Mouse (Mus musculus): ENCODE data around the gene Pak1ip1. TPM values are rescaled to one million over a fixed set of nuclear protein-coding genes. Genes with fewer than 3 reads are reported as not detected.

The Pak1ip1 gene
- polyA plus RNA-seq (2014; fragmentation: Nextera tagmentation; extraction: Ambion mirVana), result 62.8 and 70.1 TPM in 2 replicates

DNA sequence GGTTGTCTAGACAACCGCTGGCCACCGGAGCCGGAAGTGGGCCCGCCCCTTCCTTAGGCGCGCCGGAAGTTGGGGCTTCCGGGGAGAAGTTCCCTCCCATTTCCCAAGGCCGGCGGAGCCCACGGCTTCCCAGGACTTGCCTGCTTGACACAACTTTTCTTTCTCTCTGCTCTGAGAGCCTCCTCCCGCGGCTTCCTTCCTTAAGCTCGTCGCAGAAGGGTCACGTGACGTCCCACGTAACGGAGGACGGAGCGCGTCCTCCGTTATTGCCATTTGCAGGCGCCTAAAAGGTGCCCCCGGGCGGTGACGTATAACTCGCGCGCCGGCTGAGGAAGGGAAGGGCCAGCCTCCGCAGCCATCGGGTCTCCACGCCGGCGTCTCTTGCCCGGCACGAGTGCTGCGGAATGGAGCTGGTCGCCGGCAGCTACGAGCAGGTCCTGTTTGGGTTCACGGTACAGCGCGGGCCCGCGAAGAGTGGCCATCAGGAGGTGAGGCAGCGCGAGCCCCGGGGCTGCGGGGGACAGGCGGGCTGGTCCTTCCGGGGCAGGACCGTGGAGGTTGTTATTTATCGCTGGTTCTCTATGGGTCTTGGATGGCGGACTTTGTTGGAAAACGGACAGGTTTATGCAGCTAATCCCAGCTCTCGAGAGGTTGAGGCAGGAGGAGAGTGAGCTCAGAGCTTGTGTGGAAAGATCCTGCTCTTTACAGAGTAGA lies at the start of gene Pak1ip1:
Pak1ip1 (plus strand) TSS at position 98 of the 714 bp plus-strand sequence.
- Histone ChIP-seq H3K9me3 (replicated peaks; ENCODE audit: control insufficient read depth, low read length) (no peaks in the 10 kb centered on the region), H3K4me3 (ENCODE audit: low read depth, low read length) (peak within 1 kb of the TSS; percentile 99), H3K4me2 (peak within 1 kb of the TSS; percentile 95), H3K4me1 (ENCODE audit: control insufficient read depth, insufficient read depth, low read length) (peaks cover 12% of the 10 kb centered on the region), H3K27ac (ENCODE audit: low read depth, low read length) (peak within 1 kb of the TSS; percentile 99), H3K27me3 (ENCODE audit: control insufficient read depth, insufficient read depth, low read length) (no peaks in the 10 kb centered on the region), H3K36me3 (ENCODE audit: control insufficient read depth, insufficient read depth, low read length) (peaks cover 2% of the 10 kb centered on the region; the same call in 1 of the 2 replicates), H3K9ac (ENCODE audit: low read depth, low read length) (peak within 1 kb of the TSS; percentile 89)
- peak; percentile 90 for ATAC-seq (replicated peaks; ENCODE audit: insufficient number of reproducible peaks, low FRiP score, low TSS enrichment)
- WGBS (ENCODE audit: insufficient replicate concordance), result under 1% methylated on average over 58 of the region's 58 CpGs

- H3K9ac ChIP-seq (ENCODE audit: low read depth, low read length), result no peak overlapping the region
- H3K36me3 ChIP-seq (ENCODE audit: control insufficient read depth, insufficient read depth, low read length), result no peaks in the 10 kb centered on the region
- peaks cover 9% of the 10 kb centered on the region for H3K4me1 ChIP-seq (ENCODE audit: control insufficient read depth, insufficient read depth, low read length)
- 67% methylated on average over 10 of the region's 10 CpGs for WGBS (ENCODE audit: insufficient replicate concordance)
- no peaks in the 10 kb centered on the region for H3K27me3 ChIP-seq (ENCODE audit: control insufficient read depth, insufficient read depth, low read length)
- no peak for ATAC-seq (replicated peaks; ENCODE audit: insufficient number of reproducible peaks, low FRiP score, low TSS enrichment)
- no peak overlapping the region for H3K27ac ChIP-seq (ENCODE audit: low read depth, low read length)
- no peaks in the 10 kb centered on the region for H3K9me3 ChIP-seq (replicated peaks; ENCODE audit: control insufficient read depth, low read length)
- no peak overlapping the region for H3K4me3 ChIP-seq (ENCODE audit: low read depth, low read length)
- no peak overlapping the region for H3K4me2 ChIP-seq
Measured at GRCm38 (mm10) chr13:40951386-40951976, 49.3 kb upstream of the Pak1ip1 start.

GRCm38 (mm10) chr13:40953231-40953630 lies 47.6 kb upstream of the Pak1ip1 start:
- Histone ChIP-seq H3K27ac (ENCODE audit: low read depth, low read length) (no peak overlapping the region), H3K36me3 (ENCODE audit: control insufficient read depth, insufficient read depth, low read length) (no peaks in the 10 kb centered on the region), H3K4me1 (ENCODE audit: control insufficient read depth, insufficient read depth, low read length) (no peaks in the 10 kb centered on the region; the same call in 1 of the 2 replicates), H3K4me2 (no peak overlapping the region), H3K9ac (ENCODE audit: low read depth, low read length) (no peak overlapping the region), H3K9me3 (replicated peaks; ENCODE audit: control insufficient read depth, low read length) (no peaks in the 10 kb centered on the region), H3K4me3 (ENCODE audit: low read depth, low read length) (no peak overlapping the region), H3K27me3 (ENCODE audit: control insufficient read depth, insufficient read depth, low read length) (no peaks in the 10 kb centered on the region)
- no peak for ATAC-seq (replicated peaks; ENCODE audit: insufficient number of reproducible peaks, low FRiP score, low TSS enrichment)
- 56% methylated on average over 6 of the region's 6 CpGs for WGBS (ENCODE audit: insufficient replicate concordance)

- no peak for ATAC-seq (replicated peaks; ENCODE audit: insufficient number of reproducible peaks, low FRiP score, low TSS enrichment)
Measured at GRCm38 (mm10) chr13:40955773-40956172, 45.0 kb upstream of the Pak1ip1 start.

DNA sequence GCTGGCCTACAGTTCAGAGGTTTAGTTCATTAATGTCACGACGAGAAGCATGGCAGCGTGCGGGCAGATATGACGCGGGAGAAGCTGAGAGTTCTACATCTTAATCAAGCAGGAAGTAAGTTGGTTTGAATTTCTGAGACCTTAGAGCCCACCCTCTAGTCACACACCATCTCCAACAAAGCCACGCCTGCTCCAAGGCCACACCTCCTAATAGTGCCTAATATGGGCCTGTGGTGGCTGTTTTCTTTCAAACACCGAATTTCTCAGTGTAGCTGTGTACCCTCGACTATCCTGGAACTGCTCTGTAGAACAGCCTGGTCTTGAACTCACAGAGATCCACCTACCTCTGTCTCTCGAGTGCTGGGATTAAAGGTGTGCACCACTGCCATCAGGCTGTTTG lies 33.2 kb upstream of the Pak1ip1 start:
- Histone ChIP-seq H3K36me3 (ENCODE audit: control insufficient read depth, insufficient read depth, low read length) (no peaks in the 10 kb centered on the region), H3K9me3 (replicated peaks; ENCODE audit: control insufficient read depth, low read length) (no peaks in the 10 kb centered on the region), H3K4me1 (ENCODE audit: control insufficient read depth, insufficient read depth, low read length) (no peaks in the 10 kb centered on the region), H3K27ac (ENCODE audit: low read depth, low read length) (no peak overlapping the region), H3K27me3 (ENCODE audit: control insufficient read depth, insufficient read depth, low read length) (no peaks in the 10 kb centered on the region), H3K4me3 (ENCODE audit: low read depth, low read length) (no peak overlapping the region), H3K9ac (ENCODE audit: low read depth, low read length) (no peak overlapping the region), H3K4me2 (no peak overlapping the region)
- ATAC-seq (replicated peaks; ENCODE audit: insufficient number of reproducible peaks, low FRiP score, low TSS enrichment), result no peak
- WGBS (ENCODE audit: insufficient replicate concordance), result 85% methylated on average over 10 of the region's 10 CpGs

More at GRCm38 (mm10) chr13:40955773-40956172, 45.0 kb upstream of the Pak1ip1 start:
- Histone ChIP-seq H3K4me1 (ENCODE audit: control insufficient read depth, insufficient read depth, low read length) (no peaks in the 10 kb centered on the region), H3K4me3 (ENCODE audit: low read depth, low read length) (no peak overlapping the region), H3K27ac (ENCODE audit: low read depth, low read length) (no peak overlapping the region), H3K4me2 (no peak overlapping the region), H3K27me3 (ENCODE audit: control insufficient read depth, insufficient read depth, low read length) (no peaks in the 10 kb centered on the region), H3K36me3 (ENCODE audit: control insufficient read depth, insufficient read depth, low read length) (no peaks in the 10 kb centered on the region), H3K9me3 (replicated peaks; ENCODE audit: control insufficient read depth, low read length) (no peaks in the 10 kb centered on the region), H3K9ac (ENCODE audit: low read depth, low read length) (no peak overlapping the region)
- WGBS (ENCODE audit: insufficient replicate concordance), result 81% methylated on average over 7 of the region's 7 CpGs

DNA sequence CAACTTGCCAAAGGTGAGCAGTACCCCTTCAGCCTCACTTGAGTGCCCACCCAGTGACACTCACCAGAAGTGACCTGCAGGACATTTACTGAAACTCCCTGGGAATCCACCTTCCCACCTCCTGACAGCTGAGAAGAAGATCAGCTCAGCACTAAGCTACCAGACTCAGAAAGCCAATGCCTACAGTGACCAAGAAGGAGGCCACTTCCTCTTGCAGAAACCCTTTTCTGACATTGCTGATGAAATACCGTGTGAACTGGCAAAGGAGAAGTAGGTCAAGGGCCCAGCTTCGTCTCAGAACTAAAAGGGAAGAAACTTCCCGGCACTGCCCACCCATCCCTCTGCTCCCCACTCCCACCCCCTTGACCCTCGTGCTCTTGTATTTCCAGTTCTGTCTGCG lies 32.3 kb upstream of the Pak1ip1 start:
- H3K4me2 ChIP-seq, result no peak overlapping the region
- 56% methylated on average over 5 of the region's 5 CpGs for WGBS (ENCODE audit: insufficient replicate concordance)
- no peak overlapping the region for H3K9ac ChIP-seq (ENCODE audit: low read depth, low read length)
- no peaks in the 10 kb centered on the region for H3K9me3 ChIP-seq (replicated peaks; ENCODE audit: control insufficient read depth, low read length)
- no peak overlapping the region for H3K4me3 ChIP-seq (ENCODE audit: low read depth, low read length)
- ATAC-seq (replicated peaks; ENCODE audit: insufficient number of reproducible peaks, low FRiP score, low TSS enrichment), result no peak
- H3K36me3 ChIP-seq (ENCODE audit: control insufficient read depth, insufficient read depth, low read length), result no peaks in the 10 kb centered on the region
- H3K27ac ChIP-seq (ENCODE audit: low read depth, low read length), result no peak overlapping the region
- no peaks in the 10 kb centered on the region for H3K27me3 ChIP-seq (ENCODE audit: control insufficient read depth, insufficient read depth, low read length)
- no peaks in the 10 kb centered on the region for H3K4me1 ChIP-seq (ENCODE audit: control insufficient read depth, insufficient read depth, low read length)

GRCm38 (mm10) chr13:40969761-40970390 lies 30.9 kb upstream of the Pak1ip1 start:
- 87% methylated on average over 4 of the region's 4 CpGs for WGBS (ENCODE audit: insufficient replicate concordance)
- Histone ChIP-seq H3K36me3 (ENCODE audit: control insufficient read depth, insufficient read depth, low read length) (no peaks in the 10 kb centered on the region), H3K9ac (ENCODE audit: low read depth, low read length) (no peak overlapping the region), H3K9me3 (replicated peaks; ENCODE audit: control insufficient read depth, low read length) (no peaks in the 10 kb centered on the region), H3K4me1 (ENCODE audit: control insufficient read depth, insufficient read depth, low read length) (no peaks in the 10 kb centered on the region), H3K27me3 (ENCODE audit: control insufficient read depth, insufficient read depth, low read length) (no peaks in the 10 kb centered on the region), H3K27ac (ENCODE audit: low read depth, low read length) (no peak overlapping the region), H3K4me3 (ENCODE audit: low read depth, low read length) (no peak overlapping the region), H3K4me2 (no peak overlapping the region)
- ATAC-seq (replicated peaks; ENCODE audit: insufficient number of reproducible peaks, low FRiP score, low TSS enrichment), result no peak

- no peak overlapping the region for H3K4me2 ChIP-seq
- H3K27ac ChIP-seq (ENCODE audit: low read depth, low read length), result no peak overlapping the region
- H3K4me1 ChIP-seq (ENCODE audit: control insufficient read depth, insufficient read depth, low read length), result no peaks in the 10 kb centered on the region
- no peaks in the 10 kb centered on the region for H3K27me3 ChIP-seq (ENCODE audit: control insufficient read depth, insufficient read depth, low read length)
- H3K9me3 ChIP-seq (replicated peaks; ENCODE audit: control insufficient read depth, low read length), result no peaks in the 10 kb centered on the region
- no peak overlapping the region for H3K4me3 ChIP-seq (ENCODE audit: low read depth, low read length)
- no peak for ATAC-seq (replicated peaks; ENCODE audit: insufficient number of reproducible peaks, low FRiP score, low TSS enrichment)
- H3K36me3 ChIP-seq (ENCODE audit: control insufficient read depth, insufficient read depth, low read length), result no peaks in the 10 kb centered on the region
- 80% methylated on average over 5 of the region's 5 CpGs for WGBS (ENCODE audit: insufficient replicate concordance)
- H3K9ac ChIP-seq (ENCODE audit: low read depth, low read length), result no peak overlapping the region
Measured at GRCm38 (mm10) chr13:40971261-40971660, 29.6 kb upstream of the Pak1ip1 start.

Measured in heart, embryonic 11.5 days (tissue).